Mouse (Mus musculus): Measurements from ENCODE around the gene Hivep3. TPM values are rescaled to one million over a fixed set of nuclear protein-coding genes. Genes with fewer than 3 reads are reported as not detected.

The Hivep3 gene
- polyA plus RNA-seq, 1 experiment from 2014 or later: 13.8 TPM

DNA sequence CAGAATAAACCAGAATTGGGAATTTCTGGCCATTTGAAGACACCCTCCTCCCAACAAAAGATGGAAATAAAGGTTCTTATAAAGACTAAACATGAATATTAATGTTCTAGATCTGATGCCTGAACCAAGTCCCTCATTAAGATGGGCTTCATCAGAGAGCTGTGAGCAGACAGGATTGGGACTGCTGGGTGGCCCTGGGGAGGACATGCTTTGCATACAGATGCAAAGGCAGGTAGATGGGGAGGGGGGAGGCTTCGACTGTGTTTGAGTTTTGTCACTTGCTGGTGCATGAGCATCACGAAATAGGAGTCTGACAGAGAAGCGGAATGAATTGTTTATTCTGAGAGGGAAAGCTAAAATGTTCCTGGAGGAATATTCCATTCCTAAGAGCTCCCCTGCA, 12.1 kb upstream of the Hivep3 start:
- 0 out of 2 replicates have a peak, but pooled peaks have one; percentile 54 for ATAC-seq
- Histone ChIP-seq H3K27me3 (replicated peaks; ENCODE audit: control insufficient read depth, insufficient read depth, low read length) (no peaks in the 10 kb centered on the region), H3K4me3 (ENCODE audit: low read depth, low read length) (no peak overlapping the region), H3K4me1 (ENCODE audit: control insufficient read depth, insufficient read depth, low read length) (peaks cover 5% of the 10 kb centered on the region; the same call in 1 of the 2 replicates), H3K27ac (ENCODE audit: low read depth, low read length) (no peak overlapping the region), H3K36me3 (ENCODE audit: control insufficient read depth, insufficient read depth, low read length) (no peaks in the 10 kb centered on the region), H3K4me2 (ENCODE audit: low read length) (no peak overlapping the region), H3K9me3 (replicated peaks; ENCODE audit: control insufficient read depth, low read length) (no peaks in the 10 kb centered on the region), H3K9ac (ENCODE audit: low read length) (no peak overlapping the region)
- 73% methylated on average over 3 of the region's 3 CpGs for WGBS
- no peak for DNase-seq (ENCODE audit: low spot score)

- H3K9me3 ChIP-seq (replicated peaks; ENCODE audit: control insufficient read depth, low read length): no peaks in the 10 kb centered on the region
- no peak overlapping the region for H3K4me2 ChIP-seq (ENCODE audit: low read length)
- H3K4me1 ChIP-seq (ENCODE audit: control insufficient read depth, insufficient read depth, low read length): peaks cover 5% of the 10 kb centered on the region; the same call in 1 of the 2 replicates
- no peaks in the 10 kb centered on the region for H3K27me3 ChIP-seq (replicated peaks; ENCODE audit: control insufficient read depth, insufficient read depth, low read length)
- DNase-seq (ENCODE audit: low spot score) (no peak), ATAC-seq (no peak)
- H3K4me3 ChIP-seq (ENCODE audit: low read depth, low read length): no peak overlapping the region
- 71% methylated on average over 5 of the region's 5 CpGs for WGBS
- H3K36me3 ChIP-seq (ENCODE audit: control insufficient read depth, insufficient read depth, low read length): no peaks in the 10 kb centered on the region
- H3K9ac ChIP-seq (ENCODE audit: low read length): no peak overlapping the region
- H3K27ac ChIP-seq (ENCODE audit: low read depth, low read length): no peak overlapping the region
Measured at GRCm38 (mm10) chr4:119726074-119726473, 7.5 kb upstream of the Hivep3 start.

DNA sequence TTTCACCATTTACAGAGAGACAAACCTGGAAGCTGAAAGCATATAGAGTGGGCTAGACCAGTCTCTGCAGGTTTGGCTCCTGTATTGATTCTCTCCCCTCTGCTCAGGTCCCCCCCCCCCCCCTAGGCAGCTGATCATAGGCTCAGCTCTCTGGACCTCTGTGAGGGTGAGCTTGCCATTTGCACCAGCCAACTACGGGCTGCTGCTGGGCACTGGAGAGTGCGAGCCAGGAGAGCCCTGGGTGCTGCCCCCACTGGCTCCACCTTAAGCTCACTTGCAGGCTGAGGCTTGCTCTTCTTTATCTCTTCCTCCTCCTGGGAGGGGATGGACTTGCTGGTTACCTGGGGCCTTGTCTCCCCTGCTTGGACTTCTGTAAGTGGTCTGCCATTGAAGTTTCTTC, 5.7 kb upstream of the Hivep3 start:
- H3K4me1 ChIP-seq (ENCODE audit: control insufficient read depth, insufficient read depth, low read length): 0 out of 2 replicates have a peak, but pooled peaks cover under 1% of the 10 kb centered on the region
- no peaks in the 10 kb centered on the region for H3K36me3 ChIP-seq (ENCODE audit: control insufficient read depth, insufficient read depth, low read length)
- no peak overlapping the region for H3K4me2 ChIP-seq (ENCODE audit: low read length)
- 100% methylated on average over 2 of the region's 2 CpGs for WGBS
- H3K27me3 ChIP-seq (replicated peaks; ENCODE audit: control insufficient read depth, insufficient read depth, low read length): no peaks in the 10 kb centered on the region
- no peak for DNase-seq (ENCODE audit: low spot score)
- H3K27ac ChIP-seq (ENCODE audit: low read depth, low read length): no peak overlapping the region
- H3K9me3 ChIP-seq (replicated peaks; ENCODE audit: control insufficient read depth, low read length): no peaks in the 10 kb centered on the region
- ATAC-seq: no peak
- no peak overlapping the region for H3K4me3 ChIP-seq (ENCODE audit: low read depth, low read length)
- no peak overlapping the region for H3K9ac ChIP-seq (ENCODE audit: low read length)

GRCm38 (mm10) chr4:119733942-119734341, 358 bp downstream of the Hivep3 start:
- Histone ChIP-seq H3K27ac (ENCODE audit: low read depth, low read length) (no peak overlapping the region), H3K27me3 (replicated peaks; ENCODE audit: control insufficient read depth, insufficient read depth, low read length) (peaks cover 9% of the 10 kb centered on the region), H3K36me3 (ENCODE audit: control insufficient read depth, insufficient read depth, low read length) (no peaks in the 10 kb centered on the region), H3K4me3 (ENCODE audit: low read depth, low read length) (peak overlapping the region; percentile 68), H3K4me1 (ENCODE audit: control insufficient read depth, insufficient read depth, low read length) (peaks cover 7% of the 10 kb centered on the region), H3K9me3 (replicated peaks; ENCODE audit: control insufficient read depth, low read length) (no peaks in the 10 kb centered on the region), H3K9ac (ENCODE audit: low read length) (peak overlapping the region; percentile 61), H3K4me2 (ENCODE audit: low read length) (peak overlapping the region; percentile 99)
- under 1% methylated on average over 42 of the region's 44 CpGs for WGBS
- DNase-seq (ENCODE audit: low spot score) (no peak), ATAC-seq (no peak; the same call in 1 of the 2 replicates)

GRCm38 (mm10) chr4:119734352-119734751, 768 bp downstream of the Hivep3 start:
- ATAC-seq: no peak
- Histone ChIP-seq H3K4me3 (ENCODE audit: low read depth, low read length) (peak overlapping the region; percentile 68), H3K9me3 (replicated peaks; ENCODE audit: control insufficient read depth, low read length) (no peaks in the 10 kb centered on the region), H3K36me3 (ENCODE audit: control insufficient read depth, insufficient read depth, low read length) (no peaks in the 10 kb centered on the region), H3K9ac (ENCODE audit: low read length) (peak overlapping the region; percentile 61; the same call in 1 of the 2 replicates), H3K27ac (ENCODE audit: low read depth, low read length) (no peak overlapping the region), H3K4me1 (ENCODE audit: control insufficient read depth, insufficient read depth, low read length) (peaks cover 7% of the 10 kb centered on the region), H3K27me3 (replicated peaks; ENCODE audit: control insufficient read depth, insufficient read depth, low read length) (peaks cover 9% of the 10 kb centered on the region), H3K4me2 (ENCODE audit: low read length) (peak overlapping the region; percentile 99)
- WGBS: 19% methylated on average over 4 of the region's 4 CpGs
- DNase-seq (ENCODE audit: low spot score): peak; percentile 7

DNA sequence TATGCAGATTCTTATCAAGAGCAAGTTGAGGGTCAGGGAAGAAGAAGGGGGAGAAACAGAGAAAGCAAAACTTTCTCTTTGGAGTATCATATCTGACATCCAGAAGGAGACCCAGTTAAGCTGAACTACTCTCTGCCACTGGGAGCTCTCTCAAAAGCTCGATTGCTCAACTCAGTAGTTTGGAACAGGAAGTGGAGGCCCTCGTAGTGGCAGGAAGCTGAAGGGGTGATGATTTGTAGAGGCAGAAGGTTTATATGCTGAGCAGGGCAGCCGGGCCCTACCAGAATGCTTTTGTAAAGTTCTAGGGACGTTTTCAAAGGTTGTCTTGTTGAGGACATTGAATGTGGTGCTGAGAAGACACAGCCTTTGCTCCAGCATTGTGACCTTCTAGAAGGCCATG, 5.1 kb downstream of the Hivep3 start:
- Histone ChIP-seq H3K9me3 (replicated peaks; ENCODE audit: control insufficient read depth, low read length) (no peaks in the 10 kb centered on the region), H3K27ac (ENCODE audit: low read depth, low read length) (no peak overlapping the region), H3K27me3 (replicated peaks; ENCODE audit: control insufficient read depth, insufficient read depth, low read length) (peaks cover 9% of the 10 kb centered on the region), H3K4me3 (ENCODE audit: low read depth, low read length) (no peak overlapping the region), H3K4me1 (ENCODE audit: control insufficient read depth, insufficient read depth, low read length) (peaks cover 4% of the 10 kb centered on the region; the same call in 1 of the 2 replicates), H3K36me3 (ENCODE audit: control insufficient read depth, insufficient read depth, low read length) (no peaks in the 10 kb centered on the region), H3K4me2 (ENCODE audit: low read length) (no peak overlapping the region), H3K9ac (ENCODE audit: low read length) (no peak overlapping the region)
- no peak for ATAC-seq
- no peak for DNase-seq (ENCODE audit: low spot score)
- 69% methylated on average over 4 of the region's 4 CpGs for WGBS

DNA sequence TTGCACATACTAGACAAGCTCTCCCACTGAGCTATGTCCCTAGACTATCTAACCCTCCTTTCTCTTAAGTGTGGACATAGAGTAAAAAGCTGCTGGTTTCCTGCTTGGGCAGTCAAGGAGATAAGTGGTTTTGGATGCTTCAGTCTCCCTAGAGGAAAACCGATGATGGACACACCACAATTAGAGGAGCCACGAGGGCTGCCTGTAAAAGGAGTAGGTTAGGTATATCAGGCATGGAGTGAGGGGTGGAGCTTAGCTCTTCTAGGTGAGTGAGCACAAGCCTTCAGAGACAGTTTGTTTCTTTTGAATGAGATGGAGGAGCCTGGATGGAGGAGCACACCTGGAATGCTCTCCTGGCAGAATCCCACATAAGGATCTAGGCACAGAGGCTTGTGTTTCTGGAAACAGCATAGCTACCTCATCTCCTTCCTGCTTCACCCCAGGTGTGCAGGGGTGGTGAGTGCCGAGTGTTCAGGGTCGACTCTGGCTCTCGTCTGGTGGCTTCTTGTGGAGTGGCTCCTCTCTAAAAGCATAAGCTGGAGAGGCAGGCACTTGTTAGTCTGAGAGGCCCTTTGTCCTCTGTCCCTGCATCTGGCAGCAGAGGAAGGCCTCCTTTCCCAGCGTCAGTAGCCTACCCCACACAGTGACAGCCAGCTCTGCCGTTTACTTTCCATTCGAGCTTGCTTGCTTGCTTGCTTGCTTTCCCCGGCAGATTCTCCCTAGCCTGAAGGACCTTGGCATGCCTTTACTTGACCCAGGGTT, 5.9 kb downstream of the Hivep3 start:
- ATAC-seq (no peak), DNase-seq (ENCODE audit: low spot score) (no peak)
- Histone ChIP-seq H3K27ac (ENCODE audit: low read depth, low read length) (no peak overlapping the region), H3K9me3 (replicated peaks; ENCODE audit: control insufficient read depth, low read length) (no peaks in the 10 kb centered on the region), H3K9ac (ENCODE audit: low read length) (no peak overlapping the region), H3K4me1 (ENCODE audit: control insufficient read depth, insufficient read depth, low read length) (peaks cover 1% of the 10 kb centered on the region; the same call in 1 of the 2 replicates), H3K27me3 (replicated peaks; ENCODE audit: control insufficient read depth, insufficient read depth, low read length) (peaks cover 9% of the 10 kb centered on the region), H3K36me3 (ENCODE audit: control insufficient read depth, insufficient read depth, low read length) (no peaks in the 10 kb centered on the region), H3K4me3 (ENCODE audit: low read depth, low read length) (no peak overlapping the region), H3K4me2 (ENCODE audit: low read length) (no peak overlapping the region)
- 51% methylated on average over 9 of the region's 9 CpGs for WGBS

- 90% methylated on average over 2 of the region's 2 CpGs for WGBS
- Histone ChIP-seq H3K27ac (ENCODE audit: low read depth, low read length) (no peak overlapping the region), H3K4me1 (ENCODE audit: control insufficient read depth, insufficient read depth, low read length) (no peaks in the 10 kb centered on the region), H3K4me3 (ENCODE audit: low read depth, low read length) (no peak overlapping the region), H3K9me3 (replicated peaks; ENCODE audit: control insufficient read depth, low read length) (no peaks in the 10 kb centered on the region), H3K36me3 (ENCODE audit: control insufficient read depth, insufficient read depth, low read length) (no peaks in the 10 kb centered on the region), H3K4me2 (ENCODE audit: low read length) (no peak overlapping the region), H3K9ac (ENCODE audit: low read length) (no peak overlapping the region), H3K27me3 (replicated peaks; ENCODE audit: control insufficient read depth, insufficient read depth, low read length) (no peaks in the 10 kb centered on the region)
- DNase-seq (ENCODE audit: low spot score): no peak
- ATAC-seq: no peak
Measured at GRCm38 (mm10) chr4:119748341-119748740, 14.8 kb downstream of the Hivep3 start.

- H3K9ac ChIP-seq (ENCODE audit: low read length): no peak overlapping the region
- H3K4me1 ChIP-seq (ENCODE audit: control insufficient read depth, insufficient read depth, low read length): no peaks in the 10 kb centered on the region
- no peaks in the 10 kb centered on the region for H3K36me3 ChIP-seq (ENCODE audit: control insufficient read depth, insufficient read depth, low read length)
- DNase-seq (ENCODE audit: low spot score) (no peak), ATAC-seq (no peak)
- no peaks in the 10 kb centered on the region for H3K27me3 ChIP-seq (replicated peaks; ENCODE audit: control insufficient read depth, insufficient read depth, low read length)
- no peak overlapping the region for H3K4me3 ChIP-seq (ENCODE audit: low read depth, low read length)
- H3K4me2 ChIP-seq (ENCODE audit: low read length): no peak overlapping the region
- H3K9me3 ChIP-seq (replicated peaks; ENCODE audit: control insufficient read depth, low read length): no peaks in the 10 kb centered on the region
- H3K27ac ChIP-seq (ENCODE audit: low read depth, low read length): no peak overlapping the region
- 34% methylated on average over 4 of the region's 4 CpGs for WGBS
Measured at GRCm38 (mm10) chr4:119750157-119750556, 16.6 kb downstream of the Hivep3 start.

Measured in forebrain, embryonic 14.5 days (tissue).